Mouse (Mus musculus): ENCODE measurements around the gene Defb9. TPM values are rescaled to one million over a fixed set of nuclear protein-coding genes. Genes with fewer than 3 reads are reported as not detected.

Gene Defb9
- polyA plus RNA-seq, 1 experiment from 2014 or later: not detected

Other genes starting within 250 kb of the Defb9 start
- not detected in 2 replicates for gene Defa17, start 229.6 kb downstream of the Defb9 start, polyA plus RNA-seq (2014; fragmentation: Nextera tagmentation; extraction: Ambion mirVana)
- not detected in 2 replicates for gene Defa34, start 219.6 kb downstream of the Defb9 start, polyA plus RNA-seq (2014; fragmentation: Nextera tagmentation; extraction: Ambion mirVana)
- not detected in 2 replicates for gene AY761184, start 181.8 kb downstream of the Defb9 start, polyA plus RNA-seq (2014; fragmentation: Nextera tagmentation; extraction: Ambion mirVana)
- not detected in 2 replicates for gene Defa24, start 150.9 kb downstream of the Defb9 start, polyA plus RNA-seq (2014; fragmentation: Nextera tagmentation; extraction: Ambion mirVana)
- not detected in 2 replicates for gene Defb50, start 61.9 kb downstream of the Defb9 start, polyA plus RNA-seq (2014; fragmentation: Nextera tagmentation; extraction: Ambion mirVana)
- not detected in 2 replicates for gene Defb2, start 45.5 kb downstream of the Defb9 start, polyA plus RNA-seq (2014; fragmentation: Nextera tagmentation; extraction: Ambion mirVana)
- gene Defb10, start 26.5 kb downstream of the Defb9 start, polyA plus RNA-seq (2014; fragmentation: Nextera tagmentation; extraction: Ambion mirVana): not detected in 2 replicates
- not detected in 2 replicates for gene Defb11, start 21.0 kb upstream of the Defb9 start, polyA plus RNA-seq (2014; fragmentation: Nextera tagmentation; extraction: Ambion mirVana)
- gene Defb15, start 47.3 kb upstream of the Defb9 start, polyA plus RNA-seq (2014; fragmentation: Nextera tagmentation; extraction: Ambion mirVana): not detected in 2 replicates
- not detected in 2 replicates for gene Defb35, start 52.9 kb upstream of the Defb9 start, polyA plus RNA-seq (2014; fragmentation: Nextera tagmentation; extraction: Ambion mirVana)
- gene Defb13, start 61.3 kb upstream of the Defb9 start, polyA plus RNA-seq (2014; fragmentation: Nextera tagmentation; extraction: Ambion mirVana): not detected in 2 replicates
- gene Fam90a1a, start 73.3 kb upstream of the Defb9 start, polyA plus RNA-seq (2014; fragmentation: Nextera tagmentation; extraction: Ambion mirVana): not detected in 2 replicates
- not detected in 2 replicates for gene Ccdc70, start 84.4 kb upstream of the Defb9 start, polyA plus RNA-seq (2014; fragmentation: Nextera tagmentation; extraction: Ambion mirVana)
- gene Atp7b, start 174.9 kb upstream of the Defb9 start, polyA plus RNA-seq (2014; fragmentation: Nextera tagmentation; extraction: Ambion mirVana): 2.9 and 3.6 TPM in 2 replicates
- gene Alg11, start 175.3 kb upstream of the Defb9 start, polyA plus RNA-seq (2014; fragmentation: Nextera tagmentation; extraction: Ambion mirVana): 27.0 and 31.5 TPM in 2 replicates
- 0.27 TPM in 1 of 2 replicates, not detected in the other for gene Nek5, start 239.6 kb upstream of the Defb9 start, polyA plus RNA-seq (2014; fragmentation: Nextera tagmentation; extraction: Ambion mirVana)